Mouse (Mus musculus) ovary, postnatal 36 days (tissue): ENCODE data around the gene Olfr156.
"Not testable (repeated sequence)": the region's sequence is repeated elsewhere in the genome, so short reads cannot be mapped to it uniquely, and the experiment has no call there.

Experiments used
- DNase-seq: peaks from one replicate; pipeline ENCODE4 v3.0.0; 2022; ENCODE audit warnings: low spot score, mixed read lengths

The Olfr156 gene

DNA sequence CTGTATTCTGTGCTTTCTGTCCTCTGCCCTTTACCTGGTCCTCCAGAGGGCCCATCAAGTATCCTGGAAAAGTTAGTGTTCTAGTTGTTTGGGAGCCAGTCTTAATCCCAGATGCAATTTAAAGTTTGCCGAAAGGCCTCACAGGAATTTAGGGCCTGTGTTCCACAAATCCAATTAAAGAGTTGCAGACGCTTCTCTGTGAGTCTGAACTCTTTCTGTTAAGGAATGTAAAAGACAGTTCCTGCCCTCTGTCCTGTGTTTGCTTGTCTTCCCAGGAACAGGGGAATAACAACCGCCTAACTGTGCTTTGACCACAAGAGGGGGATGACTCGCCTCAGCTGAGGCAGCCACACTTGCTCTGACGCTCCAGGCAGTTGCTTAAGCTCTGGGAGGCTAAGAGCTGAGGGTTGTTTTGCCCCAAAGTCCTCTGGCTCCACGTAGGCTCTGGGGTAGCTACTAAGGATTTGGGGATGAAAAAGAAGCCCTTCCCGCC is at the start of gene Olfr156:
Gene Olfr156, minus strand, starts transcription at position 51 of the 493 bp plus-strand sequence.
- peak; percentile 29 for DNase-seq

DNA sequence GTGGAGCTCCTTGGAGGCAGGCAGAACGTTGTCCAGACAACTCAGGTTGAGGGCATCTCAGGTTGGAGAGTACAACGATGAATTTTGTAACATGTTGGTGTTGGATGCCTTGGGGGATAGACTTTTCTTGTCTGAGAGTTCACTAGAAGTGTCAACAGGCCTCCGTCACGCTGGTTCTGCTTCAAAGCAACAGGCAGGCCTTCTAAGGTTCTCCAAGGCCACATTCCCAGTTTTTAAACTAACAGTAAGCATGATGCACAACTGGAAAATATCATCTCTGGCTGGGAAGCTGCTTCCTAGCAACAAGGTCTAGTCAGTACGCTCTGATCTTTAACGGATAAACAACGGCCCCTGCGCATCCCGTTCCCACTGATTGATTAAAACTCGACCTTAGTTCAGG is 46.1 kb upstream of the Olfr156 start:
- DNase-seq: no peak

DNA sequence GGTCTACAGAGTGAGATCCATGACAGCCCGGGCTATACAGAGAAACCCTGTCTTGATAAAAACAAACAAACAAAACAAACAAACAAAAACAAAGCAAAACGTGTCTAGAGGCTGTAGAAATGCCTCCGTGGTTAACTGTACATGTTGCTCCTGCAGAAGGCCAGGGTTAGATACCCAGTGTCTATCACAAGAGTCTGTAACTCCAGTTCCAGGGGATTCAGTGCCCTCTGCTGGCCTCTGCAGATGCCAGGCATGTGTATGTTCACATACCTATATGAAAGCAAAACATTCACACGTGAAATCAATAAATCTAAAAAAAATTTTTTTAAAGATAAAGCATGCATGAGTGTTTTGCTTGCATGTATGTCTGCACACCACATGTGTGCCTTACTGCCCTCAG is 39.6 kb upstream of the Olfr156 start:
- DNase-seq: no peak

DNA sequence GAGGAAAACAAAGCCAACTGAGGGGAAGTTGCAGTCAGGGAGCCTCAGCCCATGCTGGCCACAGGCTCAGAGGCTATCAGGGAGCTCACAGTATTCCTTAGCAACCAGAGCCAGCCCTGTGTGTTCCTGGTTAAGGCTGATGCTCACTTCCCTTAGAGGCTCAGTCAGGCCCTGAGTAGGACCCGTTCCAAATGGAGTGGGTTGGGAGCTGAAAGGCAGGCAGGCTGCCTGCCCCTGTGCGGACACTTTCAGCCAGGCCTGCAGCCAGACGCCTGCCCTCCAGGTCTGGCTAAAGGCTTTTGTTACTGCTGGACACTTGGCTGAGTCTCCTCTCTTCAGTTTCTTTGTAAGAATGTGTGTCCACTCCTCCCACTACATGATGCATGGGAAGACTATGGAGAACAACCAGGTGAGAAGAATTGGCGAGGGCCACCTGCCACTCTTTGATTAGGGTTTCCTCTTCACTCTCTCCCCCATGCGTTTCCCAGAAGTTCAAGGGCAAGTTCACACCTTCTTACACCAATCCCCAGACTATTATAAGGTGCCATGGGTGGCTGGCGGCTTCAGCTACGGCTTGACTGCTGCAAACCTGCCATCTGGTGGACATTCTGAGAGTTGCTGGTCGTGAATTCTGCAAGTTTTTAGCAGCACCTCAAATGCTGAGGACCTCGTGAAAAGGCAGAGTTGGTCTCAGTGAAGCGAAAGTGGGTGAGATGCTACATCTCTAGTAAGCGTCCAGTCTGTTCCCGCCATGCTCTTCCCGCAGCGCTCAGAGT is 37.2 kb upstream of the Olfr156 start:
- DNase-seq: peak; percentile 63

DNA sequence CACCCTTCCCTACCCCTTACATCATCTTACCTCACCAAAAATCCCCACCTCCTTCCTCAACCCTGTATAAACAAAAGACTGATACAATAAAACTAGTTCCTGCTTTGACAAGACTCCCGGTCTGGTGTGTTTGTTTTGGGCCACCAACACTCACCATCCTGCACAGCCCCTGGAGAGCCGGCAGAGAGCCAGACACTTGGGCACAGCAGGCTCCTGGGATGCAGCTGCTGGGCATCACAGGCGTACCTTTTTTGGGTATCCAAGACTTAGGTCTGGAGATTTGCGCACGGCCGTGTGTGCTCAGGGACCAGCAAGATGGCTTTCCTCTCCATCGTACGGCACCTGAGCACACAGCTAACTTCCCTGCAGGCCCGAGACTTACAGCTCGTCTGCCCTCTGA is 36.2 kb upstream of the Olfr156 start:
- DNase-seq: no peak

DNA sequence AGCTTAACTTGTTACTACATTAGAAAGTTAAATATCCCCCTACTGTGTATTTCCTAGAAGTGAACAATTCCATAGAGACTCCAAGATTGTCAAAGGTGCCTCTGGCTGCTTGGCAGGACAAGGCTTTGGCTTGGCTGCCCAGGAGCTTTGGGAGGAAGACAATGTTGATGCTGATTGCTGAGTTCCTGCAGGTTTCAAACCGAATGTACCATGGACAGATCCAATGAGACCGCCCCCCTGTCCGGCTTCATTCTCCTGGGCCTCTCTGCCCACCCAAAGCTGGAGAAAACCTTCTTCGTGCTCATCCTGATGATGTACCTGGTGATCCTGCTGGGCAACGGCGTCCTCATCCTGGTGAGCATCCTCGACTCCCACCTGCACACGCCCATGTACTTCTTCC is 30.4 kb upstream of the Olfr156 start:
- no peak for DNase-seq

DNA sequence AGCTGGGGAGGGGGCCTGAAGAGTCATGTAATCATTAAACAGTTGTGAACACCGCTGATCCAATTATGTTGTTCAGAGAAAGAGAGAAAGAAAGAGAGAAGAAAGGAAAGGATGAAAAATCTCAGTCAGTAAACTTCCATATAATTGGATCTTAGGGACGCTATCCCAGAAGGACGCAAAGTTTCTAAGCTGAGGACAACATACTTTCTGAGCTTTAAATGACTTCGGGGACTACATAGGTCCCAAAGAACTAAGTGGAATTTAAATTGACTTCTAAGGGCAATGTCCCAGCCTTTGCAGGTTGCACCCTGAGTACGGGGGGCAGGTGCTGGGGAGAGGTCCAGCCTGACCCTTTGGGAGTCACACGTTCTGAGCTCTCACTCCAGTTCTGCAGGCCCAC is 27.6 kb upstream of the Olfr156 start, which contains the start of gene Olfr155:
Gene Olfr155, plus strand, starts transcription at position 301 of the 400 bp plus-strand sequence.
- DNase-seq: no peak

DNA sequence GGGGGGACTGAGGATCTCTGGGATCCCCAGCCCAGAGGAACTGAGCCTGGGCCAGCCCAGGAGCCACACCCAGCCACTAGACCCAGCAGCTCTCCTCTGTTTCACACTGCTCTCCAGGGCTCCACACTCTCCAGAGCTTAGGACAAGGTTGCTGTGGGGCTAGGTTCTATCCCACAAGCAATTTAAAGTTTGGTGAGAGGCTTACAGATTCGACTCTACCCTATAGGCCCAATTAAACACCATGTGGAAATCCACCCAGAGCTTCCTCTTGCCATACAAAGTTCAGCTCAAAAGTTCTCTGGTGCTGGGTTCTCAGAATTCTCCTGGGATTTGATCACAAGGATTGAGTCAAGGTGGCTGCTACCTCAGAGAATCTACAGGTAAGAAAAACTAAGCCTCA is 16.4 kb upstream of the Olfr156 start, which contains the start of gene Olfr157:
Gene Olfr157, minus strand, starts transcription at position 101 of the 400 bp plus-strand sequence.
- DNase-seq: no peak

DNA sequence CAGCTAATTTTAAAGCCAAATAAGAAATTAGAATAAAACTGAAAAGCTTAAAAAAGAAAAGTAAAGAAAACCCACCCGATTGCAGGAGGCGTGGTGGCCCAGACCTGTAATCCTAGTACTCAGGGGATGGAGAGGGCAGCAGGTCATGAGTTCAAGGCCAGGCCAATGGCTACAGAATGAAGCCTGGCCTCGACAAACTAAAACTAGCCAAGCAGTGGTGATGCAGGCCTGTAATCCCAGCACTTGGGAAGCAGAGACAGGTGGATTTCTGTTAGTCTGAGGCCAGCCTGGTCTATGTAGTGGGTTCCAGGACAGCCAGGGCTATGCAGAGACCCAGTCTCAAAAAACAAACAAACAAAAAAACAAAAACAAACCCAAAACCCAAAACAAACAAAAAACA is 14.6 kb upstream of the Olfr156 start:
- no peak for DNase-seq

DNA sequence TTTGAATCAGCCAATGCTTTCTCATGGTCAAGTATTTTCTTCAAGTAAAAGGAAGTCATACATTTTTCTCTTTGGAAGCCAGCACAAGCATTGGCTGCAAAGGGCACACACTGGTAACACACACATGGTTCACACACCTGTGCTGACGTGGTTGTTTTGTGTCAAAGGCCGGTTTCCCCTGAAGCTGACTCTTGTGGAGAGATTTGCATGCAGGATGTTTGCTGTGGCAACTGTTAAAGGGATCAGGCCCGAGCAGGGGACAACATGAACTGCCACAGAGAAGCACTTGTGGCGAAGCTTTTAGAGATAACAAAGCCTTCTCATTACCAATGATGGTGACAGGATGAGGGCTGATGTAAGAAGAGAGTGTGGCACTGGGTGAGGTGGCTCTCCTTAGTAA is 11.1 kb upstream of the Olfr156 start:
- DNase-seq: no peak

DNA sequence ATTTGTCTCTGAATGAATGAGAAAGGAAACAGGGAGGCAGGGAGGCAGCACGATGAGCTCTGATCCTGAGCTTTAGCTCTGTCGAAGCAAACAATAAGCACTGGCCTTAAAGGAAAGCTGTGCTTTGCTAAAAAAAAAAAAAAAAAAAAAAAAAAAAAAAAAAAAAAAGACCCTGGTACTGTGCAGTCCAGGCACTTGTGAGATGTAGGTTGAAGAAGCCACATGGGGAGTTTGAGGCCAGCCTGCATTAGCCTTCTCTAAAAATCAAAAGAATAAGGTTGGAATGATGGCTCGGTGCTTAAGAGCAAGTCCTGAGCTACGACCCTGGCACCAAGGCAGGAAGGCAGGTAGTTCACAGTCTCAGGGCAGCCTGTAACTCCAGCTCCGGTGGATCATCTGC is 10.1 kb upstream of the Olfr156 start:
- DNase-seq: no peak

DNA sequence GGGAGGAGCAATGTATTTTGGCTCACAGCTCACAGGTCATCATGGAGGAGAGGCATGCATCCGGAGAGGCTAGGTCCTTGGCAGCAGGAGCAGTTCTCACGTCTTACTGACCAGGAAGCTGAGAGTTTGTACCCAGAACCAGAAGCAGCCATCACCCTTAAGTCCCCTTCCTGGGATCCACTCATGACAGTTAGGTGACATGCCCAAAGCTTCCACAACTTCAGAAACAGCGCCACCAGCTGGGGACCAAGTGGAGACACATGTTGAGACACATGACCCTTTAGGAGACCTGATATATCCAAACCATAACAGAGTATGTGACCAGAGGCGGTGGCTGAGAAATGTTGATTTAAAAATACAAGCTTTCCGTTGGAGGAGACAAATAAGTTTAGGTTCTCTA is 8.3 kb upstream of the Olfr156 start:
- no peak for DNase-seq

DNA sequence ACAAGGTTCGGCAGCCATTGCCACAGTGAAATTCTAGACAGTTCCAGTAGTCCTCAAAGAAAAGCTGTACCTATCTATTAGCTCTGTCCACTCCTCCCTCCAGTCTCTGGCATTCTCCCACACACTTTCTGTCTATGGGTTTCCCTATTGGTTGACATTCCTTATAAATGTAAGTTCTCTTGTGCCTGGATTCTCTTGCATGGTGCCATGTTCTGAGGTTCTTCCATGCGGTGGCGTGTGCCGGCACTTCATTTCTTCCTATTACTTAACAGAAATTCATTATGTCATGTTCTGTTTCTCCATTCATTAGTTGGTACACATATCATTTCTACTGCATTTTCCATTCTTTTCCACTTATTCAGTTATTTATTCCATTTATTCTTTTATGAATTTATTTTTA is 5.1 kb upstream of the Olfr156 start:
- no peak for DNase-seq

DNA sequence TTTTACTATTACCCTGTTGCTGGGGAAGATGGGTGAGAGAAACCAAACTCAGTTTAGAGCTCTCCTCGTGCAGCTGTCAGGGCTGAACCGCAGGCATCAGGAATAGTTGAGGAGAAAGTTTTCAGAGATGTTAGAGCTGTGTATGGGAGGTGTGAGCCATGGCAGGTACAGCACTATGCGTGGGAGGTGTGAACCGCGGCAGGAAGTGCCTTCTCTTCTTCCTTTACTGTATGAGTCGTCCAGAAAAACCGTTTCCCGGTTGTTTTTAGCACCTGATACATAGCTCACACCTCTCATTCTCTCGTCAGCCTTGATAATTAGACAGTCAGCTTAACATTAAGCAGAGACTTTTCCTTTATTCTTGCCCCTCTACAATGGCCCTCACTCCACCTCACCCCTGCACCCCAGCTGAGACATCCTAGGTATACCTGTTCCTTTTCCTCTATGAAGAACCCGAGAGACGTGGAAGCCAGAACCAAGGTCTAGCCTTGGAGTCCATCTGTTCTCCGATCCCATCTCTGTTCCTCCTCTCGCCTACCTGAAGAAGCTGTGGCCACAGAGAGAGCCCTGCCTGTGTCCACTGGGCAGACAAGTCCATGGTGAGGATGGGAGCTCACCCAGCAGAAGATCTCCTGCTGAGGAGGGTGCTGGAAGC is 672 bp downstream of the Olfr156 start:
- no peak for DNase-seq

DNA sequence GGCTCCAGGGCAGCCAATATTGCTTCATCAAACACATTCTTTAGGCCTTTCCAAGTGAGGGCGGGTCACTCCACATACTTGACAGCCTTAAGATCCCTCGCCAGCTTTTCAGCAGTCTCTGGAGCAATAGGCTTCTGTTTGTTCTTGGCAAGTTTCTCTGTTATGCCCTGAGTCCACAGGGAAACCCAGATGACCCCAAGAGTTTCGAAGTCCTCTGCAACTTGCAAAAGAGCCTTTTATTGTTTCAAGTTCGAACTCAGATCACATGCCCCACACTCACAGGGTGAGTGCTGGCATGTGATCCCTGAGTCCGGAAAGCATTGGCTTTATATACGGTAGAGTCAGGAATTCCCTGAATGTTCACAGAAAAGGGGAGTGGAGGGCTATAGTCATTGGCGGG is 24.8 kb downstream of the Olfr156 start:
- no peak for DNase-seq

DNA sequence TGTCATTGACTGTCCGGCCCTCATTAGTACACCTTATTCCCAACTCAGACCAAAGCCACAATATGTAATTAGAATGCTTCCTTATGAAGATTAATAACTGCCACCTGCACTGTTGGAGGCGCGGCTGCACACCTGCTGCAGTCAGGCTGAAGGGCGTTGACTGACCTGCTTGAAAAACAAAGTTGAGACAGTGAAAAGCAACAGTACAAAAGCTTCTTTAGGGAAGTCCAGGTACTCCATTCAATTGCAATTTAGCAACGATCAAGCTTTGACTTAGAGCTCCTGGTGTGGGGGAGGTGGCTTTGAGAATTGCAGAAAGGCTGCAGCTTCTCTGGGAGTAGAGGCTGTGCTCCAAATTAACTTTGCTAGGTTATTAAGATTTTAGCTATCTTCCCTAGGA is 27.9 kb downstream of the Olfr156 start:
- not testable (repeated sequence) for DNase-seq

DNA sequence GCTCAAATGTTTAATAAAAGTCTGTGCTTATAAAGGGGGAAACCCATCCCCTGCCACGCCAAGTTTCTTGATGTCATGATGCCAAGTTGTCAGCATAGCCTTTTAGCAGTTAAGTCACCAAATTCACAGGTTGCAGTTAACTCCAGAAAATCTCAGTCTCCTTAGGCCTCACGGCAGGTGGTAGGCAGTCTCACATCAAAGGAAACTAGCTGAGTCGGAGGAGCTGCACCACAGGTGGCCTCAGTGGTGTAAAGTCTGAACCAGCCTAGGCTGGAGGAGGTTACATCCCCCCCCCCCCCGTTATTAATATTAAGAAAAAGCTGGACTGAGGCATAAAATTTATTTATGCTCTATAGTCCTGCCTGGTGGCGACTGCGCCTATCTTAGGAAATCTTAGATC is 28.4 kb downstream of the Olfr156 start:
- DNase-seq: no peak

DNA sequence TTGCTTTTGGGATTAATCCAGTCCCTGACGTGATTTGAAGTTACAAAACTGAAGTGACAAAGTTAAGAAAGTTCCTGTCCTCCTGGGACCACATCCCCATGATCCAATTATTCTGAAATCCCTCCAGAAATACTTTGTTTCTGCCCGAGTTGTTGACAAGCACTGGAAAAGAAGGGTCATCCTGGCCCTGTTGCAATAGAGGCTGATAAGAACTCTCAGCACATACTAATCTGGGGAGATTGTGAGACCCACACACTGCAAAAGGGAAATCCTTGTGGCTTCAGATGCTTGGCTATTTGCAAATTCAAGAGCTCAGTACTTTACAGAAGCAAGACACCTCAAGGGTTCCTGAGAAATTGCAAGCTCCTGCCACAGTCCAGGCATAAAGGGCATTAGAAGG is 51.4 kb downstream of the Olfr156 start:
- DNase-seq: no peak

DNA sequence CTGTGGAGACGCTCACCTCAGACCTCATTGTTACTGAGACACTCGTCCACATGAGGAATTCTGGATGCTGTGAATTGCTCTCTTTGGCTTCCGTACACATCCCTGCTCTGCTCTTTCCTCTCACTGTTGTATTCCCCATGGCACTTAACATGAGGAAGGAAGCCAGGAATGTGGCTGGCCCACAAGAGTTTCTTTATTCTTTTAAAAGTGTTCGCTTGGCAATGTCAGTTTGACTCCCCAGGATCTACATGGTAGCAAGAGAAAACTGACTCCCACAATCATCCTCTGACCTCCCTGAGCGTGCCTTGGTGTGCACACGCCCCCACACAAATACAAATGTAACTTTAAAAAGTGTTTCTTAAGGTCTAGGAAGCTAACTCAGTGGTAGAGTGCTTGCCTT is 52.1 kb downstream of the Olfr156 start:
- DNase-seq: no peak

DNA sequence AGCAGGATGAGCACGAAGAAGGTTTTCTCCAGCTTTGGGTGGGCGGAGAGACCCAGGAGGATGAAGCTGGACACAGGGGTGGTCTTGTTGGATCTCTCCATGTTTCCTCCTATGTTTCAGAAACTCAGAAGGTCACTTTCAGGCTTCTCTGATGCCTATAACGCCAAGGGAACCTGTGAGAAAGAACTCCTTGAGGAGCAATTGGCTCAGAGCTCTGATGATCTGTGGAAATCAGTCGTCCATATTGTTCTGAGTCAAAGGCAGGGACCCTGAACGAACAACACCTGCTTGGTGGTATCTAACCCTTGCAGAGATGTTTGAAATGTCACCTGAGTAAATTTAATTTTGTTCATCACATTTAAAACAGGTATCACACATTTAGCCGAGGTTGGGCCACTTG is 52.8 kb downstream of the Olfr156 start, which contains the start of gene Olfr159:
Gene Olfr159, minus strand, starts transcription at position 101 of the 400 bp plus-strand sequence.
- no peak for DNase-seq
